Mouse (Mus musculus) spleen, postnatal 4 days (tissue): ENCODE data around the gene Tspan4.

Source experiments
- DNase-seq, 2 experiments: peaks; one replicate each; pipeline ENCODE4 v3.0.0; 2022; ENCODE audit warnings: low spot score in 2 of 2

Tspan4 gene

GRCm38 (mm10) chr7:141460391-141461113, 14.5 kb upstream of the Tspan4 start, which contains the start of gene Cracr2b:
TSS of gene Cracr2b (plus strand) at chr7:141461094.
- DNase-seq = no peak

- DNase-seq = peak in 1 of 2 experiments; percentile 66
Measured at GRCm38 (mm10) chr7:141461521-141462332, 13.3 kb upstream of the Tspan4 start.

GRCm38 (mm10) chr7:141462333-141462821, 12.7 kb upstream of the Tspan4 start:
- DNase-seq = no peak

- DNase-seq = peak in 1 of 2 experiments; percentile 61
Measured at GRCm38 (mm10) chr7:141463824-141464602, 11.0 kb upstream of the Tspan4 start.

- DNase-seq = peak; percentile 42 to 78
Measured at GRCm38 (mm10) chr7:141464603-141465201, 10.3 kb upstream of the Tspan4 start.

GRCm38 (mm10) chr7:141465388-141466044, 9.5 kb upstream of the Tspan4 start:
- DNase-seq = peak in 1 of 2 experiments; percentile 66

GRCm38 (mm10) chr7:141466045-141466394, 9.0 kb upstream of the Tspan4 start:
- no peak for DNase-seq

- no peak for DNase-seq
Measured at GRCm38 (mm10) chr7:141466607-141467148, 8.4 kb upstream of the Tspan4 start.

- peak; percentile 91 to 95 for DNase-seq
Measured at GRCm38 (mm10) chr7:141467230-141468030, 7.6 kb upstream of the Tspan4 start, which contains the start of gene Cd151. TSS of gene Cd151 (plus strand) at chr7:141467392.

GRCm38 (mm10) chr7:141468164-141468521, 6.9 kb upstream of the Tspan4 start:
- DNase-seq = peak in 1 of 2 experiments; percentile 66

GRCm38 (mm10) chr7:141468522-141469211, 6.4 kb upstream of the Tspan4 start:
- peak; percentile 68 to 74 for DNase-seq

GRCm38 (mm10) chr7:141469352-141469751, 5.7 kb upstream of the Tspan4 start:
- peak in 1 of 2 experiments; percentile 59 for DNase-seq

GRCm38 (mm10) chr7:141469901-141470636, 5.0 kb upstream of the Tspan4 start:
- no peak for DNase-seq

- no peak for DNase-seq
Measured at GRCm38 (mm10) chr7:141470637-141470944, 4.4 kb upstream of the Tspan4 start.

GRCm38 (mm10) chr7:141471236-141471635, 3.8 kb upstream of the Tspan4 start:
- no peak for DNase-seq

GRCm38 (mm10) chr7:141472226-141472625, 2.8 kb upstream of the Tspan4 start:
- DNase-seq = no peak

GRCm38 (mm10) chr7:141472763-141473162, 2.3 kb upstream of the Tspan4 start:
- no peak for DNase-seq

GRCm38 (mm10) chr7:141474160-141474559, 880 bp upstream of the Tspan4 start:
- no peak for DNase-seq

GRCm38 (mm10) chr7:141475805-141476158, 742 bp downstream of the Tspan4 start:
- no peak for DNase-seq
